Mouse (Mus musculus) neural tube, embryonic 13.5 days (tissue): ENCODE results near the gene Dazap1. TPM values are rescaled to one million over a fixed set of nuclear protein-coding genes. Genes with fewer than 3 reads are reported as not detected.

Source experiments
- ATAC-seq: fragments of 200-750 bp; cut with Nextera tagmentation; 2 replicates; pipeline ENCODE4 v1.8.0; 2017; ENCODE audit warnings: low read depth, mild to moderate bottlenecking, moderate TSS enrichment, moderate library complexity
- H3K27ac ChIP-seq: fragments of 300-500 bp; sonication (generic); replicated peaks from 2 replicates; pipeline ENCODE4 v1.5.1; 2015; ENCODE audit warnings: moderate library complexity, mild to moderate bottlenecking, inconsistent platforms
- H3K27me3 ChIP-seq: fragments of 300-500 bp; sonication (generic); 2 replicates; pipeline ENCODE4 v1.6.1; 2015; ENCODE audit warnings: mild to moderate bottlenecking, inconsistent platforms
- H3K36me3 ChIP-seq: fragments of 300-500 bp; sonication (generic); 2 replicates; pipeline ENCODE4 v1.6.1; 2015; ENCODE audit warnings: mild to moderate bottlenecking, inconsistent platforms
- H3K4me1 ChIP-seq: fragments of 300-500 bp; sonication (generic); replicated peaks from 2 replicates; pipeline ENCODE4 v1.6.1; 2015; ENCODE audit warnings: inconsistent platforms
- H3K4me2 ChIP-seq: fragments of 300-500 bp; sonication (generic); 2 replicates; pipeline ENCODE4 v1.6.1; 2015; ENCODE audit warnings: inconsistent platforms, mild to moderate bottlenecking, moderate library complexity
- H3K4me3 ChIP-seq: fragments of 300-500 bp; sonication (generic); 2 replicates; pipeline ENCODE4 v1.5.1; 2015; ENCODE audit warnings: mild to moderate bottlenecking, inconsistent platforms
- H3K9ac ChIP-seq: fragments of 300-500 bp; sonication (generic); 2 replicates; pipeline ENCODE4 v1.6.1; 2015; ENCODE audit warnings: moderate library complexity, mild to moderate bottlenecking, inconsistent platforms
- H3K9me3 ChIP-seq: fragments of 300-500 bp; sonication (generic); 2 replicates; pipeline ENCODE4 v1.6.1; 2016; ENCODE audit warnings: inconsistent platforms
- WGBS: fragments of 180-500 bp; shearing (Covaris S2); methylation state at CpG from one replicate; pipeline ENCODE4 v1.1.7; 2015; 5-methylcytosine and 5-hydroxymethylcytosine counted together
- polyA plus RNA-seq: library from polyadenylated mRNA; unstranded; fragments of >200 nt; fragmentation: Nextera tagmentation; extraction: Ambion mirVana; gene quantifications from 2 replicates; pipeline ENCODE4 v1.2.1, GENCODE M21; 2015

Gene Dazap1
- polyA plus RNA-seq, 1 experiment from 2014 or later, result 59.8 TPM

GRCm38 (mm10) chr10:80262776-80263365 is 1.6 kb downstream of the Dazap1 start:
- 91% methylated on average over 10 of the region's 10 CpGs for WGBS

GRCm38 (mm10) chr10:80264341-80265148 is 3.3 kb downstream of the Dazap1 start:
- Histone ChIP-seq H3K9me3 (no peaks in the 10 kb centered on the region), H3K9ac (peak overlapping the region; percentile 98), H3K36me3 (peaks cover 19% of the 10 kb centered on the region; the same call in 1 of the 2 replicates), H3K4me2 (peak overlapping the region; percentile 88), H3K27me3 (no peaks in the 10 kb centered on the region), H3K27ac (peak overlapping the region; percentile 84), H3K4me3 (peak overlapping the region; percentile 90), H3K4me1 (peaks cover 73% of the 10 kb centered on the region)
- ATAC-seq, result peak; percentile 68
- 2% methylated on average over 80 of the region's 81 CpGs for WGBS

More at GRCm38 (mm10) chr10:80262776-80263365, 1.6 kb downstream of the Dazap1 start:
- H3K9me3 ChIP-seq, result no peaks in the 10 kb centered on the region
- ATAC-seq, result no peak
- no peak overlapping the region for H3K4me2 ChIP-seq
- H3K27me3 ChIP-seq, result no peaks in the 10 kb centered on the region
- H3K36me3 ChIP-seq, result peaks cover 22% of the 10 kb centered on the region
- peaks cover 68% of the 10 kb centered on the region for H3K4me1 ChIP-seq
- no peak overlapping the region for H3K27ac ChIP-seq
- no peak overlapping the region for H3K9ac ChIP-seq
- H3K4me3 ChIP-seq, result no peak overlapping the region

GRCm38 (mm10) chr10:80265149-80265486 is 3.8 kb downstream of the Dazap1 start:
- Histone ChIP-seq H3K27ac (peak overlapping the region; percentile 84), H3K36me3 (peaks cover 19% of the 10 kb centered on the region; the same call in 1 of the 2 replicates), H3K9ac (peak overlapping the region; percentile 98), H3K4me2 (peak overlapping the region; percentile 88), H3K4me1 (peaks cover 73% of the 10 kb centered on the region), H3K4me3 (peak overlapping the region; percentile 90), H3K27me3 (no peaks in the 10 kb centered on the region), H3K9me3 (no peaks in the 10 kb centered on the region)
- under 1% methylated on average over 18 of the region's 18 CpGs for WGBS
- ATAC-seq, result no peak

- H3K9me3 ChIP-seq, result no peaks in the 10 kb centered on the region
- peaks cover 71% of the 10 kb centered on the region for H3K4me1 ChIP-seq
- no peak overlapping the region for H3K4me2 ChIP-seq
- H3K9ac ChIP-seq, result peak overlapping the region; percentile 57; the same call in 1 of the 2 replicates
- no peak overlapping the region for H3K4me3 ChIP-seq
- ATAC-seq, result no peak
- no peaks in the 10 kb centered on the region for H3K27me3 ChIP-seq
- peaks cover 35% of the 10 kb centered on the region for H3K36me3 ChIP-seq
- WGBS, result 94% methylated on average over 2 of the region's 2 CpGs
- no peak overlapping the region for H3K27ac ChIP-seq
Measured at GRCm38 (mm10) chr10:80270099-80270498, 8.8 kb downstream of the Dazap1 start.

- Histone ChIP-seq H3K9ac (peak overlapping the region; percentile 57), H3K4me1 (peaks cover 67% of the 10 kb centered on the region), H3K27me3 (no peaks in the 10 kb centered on the region), H3K27ac (0 out of 2 replicates have a peak overlapping the region, but pooled peaks have one; percentile 11), H3K9me3 (no peaks in the 10 kb centered on the region), H3K4me3 (no peak overlapping the region), H3K4me2 (no peak overlapping the region), H3K36me3 (peaks cover 41% of the 10 kb centered on the region)
- 81% methylated on average over 6 of the region's 6 CpGs for WGBS
- no peak for ATAC-seq
Measured at GRCm38 (mm10) chr10:80270734-80271181, 9.5 kb downstream of the Dazap1 start.

GRCm38 (mm10) chr10:80271186-80271843 is 10.0 kb downstream of the Dazap1 start:
- 90% methylated on average over 5 of the region's 5 CpGs for WGBS
- H3K4me1 ChIP-seq, result peaks cover 62% of the 10 kb centered on the region

GRCm38 (mm10) chr10:80271870-80272585 is 10.7 kb downstream of the Dazap1 start:
- no peak overlapping the region for H3K4me2 ChIP-seq
- no peak overlapping the region for H3K4me3 ChIP-seq
- H3K27ac ChIP-seq, result no peak overlapping the region
- ATAC-seq, result no peak
- peaks cover 55% of the 10 kb centered on the region for H3K4me1 ChIP-seq
- peaks cover 53% of the 10 kb centered on the region for H3K36me3 ChIP-seq
- no peaks in the 10 kb centered on the region for H3K27me3 ChIP-seq
- H3K9me3 ChIP-seq, result no peaks in the 10 kb centered on the region
- 92% methylated on average over 8 of the region's 8 CpGs for WGBS
- H3K9ac ChIP-seq, result no peak overlapping the region

More at GRCm38 (mm10) chr10:80271186-80271843, 10.0 kb downstream of the Dazap1 start:
- ATAC-seq, result no peak
- no peak overlapping the region for H3K27ac ChIP-seq
- H3K9ac ChIP-seq, result no peak overlapping the region
- H3K36me3 ChIP-seq, result peaks cover 47% of the 10 kb centered on the region
- no peak overlapping the region for H3K4me3 ChIP-seq
- no peaks in the 10 kb centered on the region for H3K27me3 ChIP-seq
- H3K9me3 ChIP-seq, result no peaks in the 10 kb centered on the region
- no peak overlapping the region for H3K4me2 ChIP-seq

- no peak overlapping the region for H3K27ac ChIP-seq
- no peaks in the 10 kb centered on the region for H3K27me3 ChIP-seq
- no peak overlapping the region for H3K4me3 ChIP-seq
- peaks cover 36% of the 10 kb centered on the region for H3K4me1 ChIP-seq
- no peak overlapping the region for H3K4me2 ChIP-seq
- H3K36me3 ChIP-seq, result peaks cover 58% of the 10 kb centered on the region
- 89% methylated on average over 3 of the region's 3 CpGs for WGBS
- H3K9me3 ChIP-seq, result no peaks in the 10 kb centered on the region
- ATAC-seq, result no peak
- H3K9ac ChIP-seq, result no peak overlapping the region
Measured at GRCm38 (mm10) chr10:80273847-80274246, 12.6 kb downstream of the Dazap1 start.

GRCm38 (mm10) chr10:80276238-80276637 is 15.0 kb downstream of the Dazap1 start:
- 94% methylated on average over 5 of the region's 5 CpGs for WGBS
- Histone ChIP-seq H3K27ac (no peak overlapping the region), H3K4me1 (peaks cover 13% of the 10 kb centered on the region), H3K27me3 (no peaks in the 10 kb centered on the region), H3K9ac (no peak overlapping the region), H3K36me3 (peaks cover 75% of the 10 kb centered on the region), H3K9me3 (no peaks in the 10 kb centered on the region), H3K4me3 (no peak overlapping the region), H3K4me2 (no peak overlapping the region)
- no peak for ATAC-seq

GRCm38 (mm10) chr10:80278390-80278789 is 17.1 kb downstream of the Dazap1 start:
- no peak for ATAC-seq
- Histone ChIP-seq H3K9ac (no peak overlapping the region), H3K9me3 (no peaks in the 10 kb centered on the region), H3K4me3 (no peak overlapping the region), H3K4me1 (peaks cover 10% of the 10 kb centered on the region), H3K4me2 (no peak overlapping the region), H3K27ac (no peak overlapping the region), H3K27me3 (no peaks in the 10 kb centered on the region), H3K36me3 (peaks cover 95% of the 10 kb centered on the region)
- 95% methylated on average over 9 of the region's 9 CpGs for WGBS

GRCm38 (mm10) chr10:80279273-80279672 is 18.0 kb downstream of the Dazap1 start:
- Histone ChIP-seq H3K9ac (0 out of 2 replicates have a peak overlapping the region, but pooled peaks have one; percentile 26), H3K27me3 (no peaks in the 10 kb centered on the region), H3K36me3 (peaks cover 96% of the 10 kb centered on the region), H3K4me3 (no peak overlapping the region), H3K4me1 (peaks cover 10% of the 10 kb centered on the region), H3K4me2 (no peak overlapping the region), H3K9me3 (no peaks in the 10 kb centered on the region), H3K27ac (no peak overlapping the region)
- ATAC-seq, result no peak
- WGBS, result 93% methylated on average over 12 of the region's 12 CpGs
